ENCODE assay signal across 11 mouse cellular contexts in genomic region chr17:75371650-75372049, GRCm38 (mm10).
"Had no signal": no experiment of that assay in that cellular context is flagged by ENCODE, and none has a peak within 500 bp of the region (broad histone marks: within the 10 kb centered on the region; RNA-seq: fewer than 3 reads in every experiment).

No protein-coding gene starts in this region.

- H3K27me3 ChIP-seq: limb, embryonic 13.5 days; liver, embryonic 12.5 days; liver, embryonic 15.5 days; neural tube, embryonic 12.5 days; neural tube, embryonic 15.5 days had no signal

- H3K36me3 ChIP-seq: limb, embryonic 10.5 days; liver, embryonic 12.5 days; liver, embryonic 15.5 days; neural tube, embryonic 12.5 days; neural tube, embryonic 15.5 days had no signal

- H3K4me3 ChIP-seq: layer of hippocampus, adult 2 months; limb, embryonic 10.5 days; limb, embryonic 13.5 days; liver, embryonic 12.5 days; liver, embryonic 15.5 days; neural tube, embryonic 12.5 days; neural tube, embryonic 15.5 days had no signal

- H3K27ac ChIP-seq: kidney, postnatal 0 days; layer of hippocampus, adult 2 months; limb, embryonic 10.5 days; limb, embryonic 13.5 days; liver, embryonic 12.5 days; liver, embryonic 15.5 days; neural tube, embryonic 12.5 days; neural tube, embryonic 15.5 days; stomach, postnatal 0 days had no signal

- DNase-seq: layer of hippocampus, adult 9-11 months; right cerebral cortex, adult 18-20 months had no signal

- H3K4me1 ChIP-seq: liver, embryonic 12.5 days; liver, embryonic 15.5 days; neural tube, embryonic 12.5 days; neural tube, embryonic 15.5 days had no signal

- H3K9me3 ChIP-seq: limb, embryonic 10.5 days; limb, embryonic 13.5 days; liver, embryonic 12.5 days; liver, embryonic 15.5 days; neural tube, embryonic 12.5 days; neural tube, embryonic 15.5 days had no signal

- ATAC-seq: liver, embryonic 12.5 days had no signal
